Mouse (Mus musculus) right cerebral cortex, postnatal 10 days (tissue): Measurements from ENCODE around the gene Ccdc177.
"Not testable (repeated sequence)": the region's sequence is repeated elsewhere in the genome, so short reads cannot be mapped to it uniquely, and the experiment has no call there.

Source experiments
- DNase-seq, 2 experiments: peaks; one replicate each; pipeline ENCODE4 v3.0.0; 2021; ENCODE audit warnings: low spot score in 2 of 2

Ccdc177 gene

DNA sequence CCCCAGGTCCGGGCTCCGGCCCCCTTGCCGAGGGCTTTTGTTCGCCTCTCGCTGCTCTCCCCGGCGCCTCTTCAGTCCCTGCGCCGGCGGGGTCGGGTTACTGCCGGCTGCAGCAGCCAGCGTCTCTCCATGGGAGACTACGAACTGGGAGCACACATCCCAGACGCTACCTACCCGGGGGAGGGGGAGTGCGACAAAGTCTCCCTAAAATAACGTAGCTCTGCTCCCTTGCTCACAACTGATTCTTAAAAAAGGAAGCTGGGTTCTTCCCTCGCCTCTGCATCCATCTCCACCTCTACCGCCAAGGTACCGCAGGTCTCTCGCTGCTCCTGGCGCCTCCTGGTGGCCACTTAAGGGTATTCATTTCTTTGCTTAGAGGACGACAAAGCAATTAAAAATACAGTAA, at the start of gene Ccdc177:
Ccdc177 (minus strand) TSS at position 292 of the 406 bp plus-strand sequence.
- DNase-seq, result peak; percentile 92 to 93

DNA sequence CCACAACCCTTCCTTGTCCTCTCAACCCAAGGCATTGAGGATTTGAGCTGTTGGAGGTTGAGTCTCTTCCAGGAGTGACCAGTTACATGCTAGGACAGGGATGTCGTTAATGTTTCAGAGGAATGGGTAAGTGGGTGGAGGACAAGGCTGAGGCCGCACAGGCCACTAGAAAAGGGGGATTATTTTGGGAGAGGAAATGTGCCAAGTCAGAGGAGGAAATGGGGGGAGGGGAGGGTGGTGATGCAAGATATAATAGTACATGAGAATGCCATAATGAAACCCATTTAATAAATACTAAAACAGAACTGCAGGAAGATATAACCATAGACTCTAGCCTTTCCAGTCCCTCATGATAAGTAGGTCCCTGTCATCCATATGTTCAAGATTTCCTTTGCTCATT, 49.5 kb upstream of the Ccdc177 start:
- no peak for DNase-seq

DNA sequence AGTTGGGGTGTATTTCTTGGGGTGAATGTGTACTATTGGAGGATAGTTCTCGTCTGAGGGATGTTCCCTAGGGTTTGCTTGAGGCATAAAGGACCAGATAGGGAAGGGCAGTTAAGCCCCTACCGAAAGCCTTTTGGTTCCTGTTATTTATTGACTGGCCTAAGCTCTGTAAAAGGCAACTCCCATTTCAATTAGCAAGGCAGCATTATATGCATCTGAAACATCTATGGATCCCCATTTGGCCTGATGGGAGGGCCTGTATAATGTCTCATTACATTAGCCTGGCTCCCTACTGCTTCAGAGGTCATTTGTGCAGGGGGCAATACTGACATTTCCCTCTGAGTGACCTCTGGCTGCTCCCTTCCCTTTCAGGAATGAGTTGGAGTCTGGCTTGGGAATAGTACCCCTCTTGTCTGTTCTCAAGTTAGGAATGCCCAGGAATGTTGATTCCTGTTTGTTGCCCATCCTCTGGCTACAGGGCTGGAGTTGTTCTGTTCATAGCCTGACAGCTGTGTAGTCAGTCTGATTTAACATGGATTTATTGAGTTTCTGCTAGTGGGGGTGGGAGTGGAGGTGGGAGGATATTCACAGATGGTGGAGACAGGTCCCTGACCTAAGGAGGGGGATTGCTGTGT, 47.1 kb upstream of the Ccdc177 start:
- DNase-seq, result no peak

DNA sequence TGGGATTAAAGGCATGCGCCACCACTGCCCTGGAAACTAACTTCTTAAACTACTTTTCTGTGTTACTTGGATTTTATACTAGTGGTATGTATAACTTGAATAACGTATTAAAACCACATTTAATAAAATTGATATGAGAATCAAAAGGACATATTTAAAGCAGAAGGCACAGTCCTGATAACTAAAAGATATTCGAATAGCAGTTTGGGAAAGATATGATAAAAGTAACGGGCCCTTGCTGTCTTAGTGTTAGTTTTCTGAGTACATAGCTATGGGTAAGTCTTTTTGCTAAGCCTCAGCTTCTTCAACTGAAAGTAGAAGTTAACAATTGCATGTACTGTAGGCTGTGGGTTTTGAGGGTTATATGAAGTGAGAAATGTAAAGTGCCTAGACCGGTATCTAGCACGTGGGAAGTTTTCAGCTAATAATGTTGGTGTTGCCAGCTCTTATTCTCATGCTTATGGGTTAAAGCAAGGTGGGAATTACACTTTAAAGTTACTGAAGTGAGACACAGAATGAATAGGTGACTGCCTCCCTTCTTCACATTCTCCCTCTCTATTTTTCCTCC, 44.5 kb upstream of the Ccdc177 start:
- no peak for DNase-seq

DNA sequence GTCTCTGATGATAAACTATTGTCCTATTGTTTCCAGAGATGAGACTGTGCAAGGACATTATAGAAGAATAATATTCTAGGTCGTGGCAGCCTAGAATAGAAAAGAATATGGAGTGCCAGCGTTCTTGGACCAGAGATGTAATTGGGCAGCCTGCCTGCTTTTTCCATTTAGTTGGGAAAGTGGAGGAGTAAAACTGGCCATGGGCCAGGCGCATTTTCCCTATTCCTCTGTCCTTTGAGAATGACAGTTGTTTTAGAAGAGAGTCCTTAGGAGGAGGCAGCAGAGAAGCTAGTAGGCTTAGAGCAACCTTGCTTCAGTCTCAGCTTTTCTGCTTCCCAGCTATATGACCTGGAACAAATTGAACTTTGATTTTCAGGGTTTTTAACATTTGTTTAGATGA, 43.4 kb upstream of the Ccdc177 start:
- DNase-seq, result peak; percentile 84 to 87

DNA sequence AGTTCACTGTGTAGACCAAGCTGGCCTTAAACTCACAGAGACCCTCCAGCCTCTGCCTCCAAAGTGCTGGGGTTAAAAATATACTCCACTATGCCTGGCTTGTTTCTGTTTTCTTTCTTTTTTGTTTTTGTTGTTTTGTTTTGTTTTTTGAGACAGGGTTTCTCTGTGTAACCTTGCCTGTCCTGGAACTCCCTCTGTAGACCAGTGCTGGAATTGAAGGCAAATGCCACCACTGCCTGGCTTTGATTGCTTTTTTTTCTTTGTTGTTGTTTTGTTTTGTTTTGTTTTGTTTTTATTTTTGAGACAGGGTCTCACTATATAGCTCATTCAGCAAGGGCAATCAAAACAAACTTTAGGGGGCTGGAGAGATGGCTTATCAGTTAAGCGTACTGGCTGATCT, 41.0 kb upstream of the Ccdc177 start:
- DNase-seq, result no peak

DNA sequence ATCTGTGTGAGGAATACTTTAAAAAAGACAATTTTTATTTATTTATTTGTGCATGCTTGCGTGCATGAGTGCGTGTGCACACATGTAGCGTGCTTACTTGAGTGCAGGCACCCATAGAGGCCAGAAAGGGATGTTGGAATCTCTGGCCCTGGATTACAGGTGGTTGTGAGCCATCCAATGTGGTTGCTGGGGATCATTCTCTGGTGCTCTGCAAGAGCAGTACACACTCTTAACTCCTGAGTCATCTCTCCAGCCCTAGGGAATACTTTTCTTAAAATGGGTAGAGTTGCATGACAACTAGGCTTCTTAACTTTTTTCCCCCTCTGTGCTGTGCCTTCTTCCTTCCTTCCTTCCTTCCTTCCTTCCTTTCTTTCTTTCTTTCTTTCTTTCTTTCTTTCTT, 39.7 kb upstream of the Ccdc177 start:
- DNase-seq, result no peak

DNA sequence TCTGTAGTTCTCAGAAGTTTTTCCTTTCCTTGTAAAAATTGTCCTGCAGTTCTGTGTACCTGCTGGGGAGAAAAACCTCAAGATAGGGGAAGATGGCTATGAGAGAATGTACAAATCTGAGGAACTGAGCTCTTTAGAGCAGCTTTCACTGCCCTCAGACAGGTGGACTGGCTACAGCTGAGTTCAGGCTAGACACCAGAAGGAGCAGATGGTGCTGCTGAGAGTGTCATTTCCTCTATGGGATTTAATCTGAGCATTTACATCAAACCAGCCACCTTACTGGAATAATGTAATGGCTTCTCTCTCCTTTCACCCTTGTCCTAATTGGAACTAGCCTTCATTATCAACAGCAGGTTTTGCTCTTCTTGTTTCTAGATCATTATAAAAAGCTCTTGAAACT, 37.8 kb upstream of the Ccdc177 start:
- DNase-seq, result no peak

DNA sequence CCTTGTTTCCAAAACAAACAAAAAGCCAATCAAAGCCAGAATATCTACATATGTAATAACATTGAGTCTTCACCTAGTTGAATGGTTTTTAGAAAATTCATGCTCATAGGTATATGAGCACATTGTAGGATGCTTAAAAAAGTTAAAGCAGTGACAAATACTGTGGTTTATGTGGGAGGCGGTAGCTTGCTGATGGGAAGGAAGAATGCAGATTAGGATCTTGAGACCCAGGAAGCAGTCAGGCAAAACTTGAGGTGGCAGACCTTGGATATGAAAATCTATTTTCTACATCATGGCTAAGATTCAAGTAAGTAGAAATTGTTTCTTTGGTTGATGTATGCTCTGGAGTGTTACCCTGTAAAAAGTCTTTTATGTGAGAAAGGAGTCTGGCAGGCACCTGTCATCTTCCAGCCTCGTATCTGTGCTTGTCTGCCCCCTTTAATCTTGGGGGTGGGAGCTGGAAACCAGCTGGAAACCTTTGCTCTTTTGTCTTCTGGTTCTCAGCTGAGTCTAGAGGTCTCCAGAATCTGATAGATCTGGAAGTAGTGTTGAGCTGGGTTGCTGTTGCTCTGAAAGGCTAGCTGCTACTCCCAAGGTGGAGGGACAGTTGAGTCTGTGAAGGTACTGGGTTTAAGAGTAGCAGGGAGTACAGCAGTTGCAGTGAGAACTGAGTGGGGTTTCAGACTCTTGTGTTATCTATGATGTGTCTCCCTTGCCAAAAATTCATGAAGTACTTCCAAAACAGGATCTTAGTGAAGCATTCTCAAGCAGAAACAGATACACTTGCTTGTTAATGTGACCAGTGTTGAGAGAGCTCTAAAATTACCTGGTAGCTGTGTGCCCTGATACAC, 34.7 kb upstream of the Ccdc177 start:
- DNase-seq, result no peak

DNA sequence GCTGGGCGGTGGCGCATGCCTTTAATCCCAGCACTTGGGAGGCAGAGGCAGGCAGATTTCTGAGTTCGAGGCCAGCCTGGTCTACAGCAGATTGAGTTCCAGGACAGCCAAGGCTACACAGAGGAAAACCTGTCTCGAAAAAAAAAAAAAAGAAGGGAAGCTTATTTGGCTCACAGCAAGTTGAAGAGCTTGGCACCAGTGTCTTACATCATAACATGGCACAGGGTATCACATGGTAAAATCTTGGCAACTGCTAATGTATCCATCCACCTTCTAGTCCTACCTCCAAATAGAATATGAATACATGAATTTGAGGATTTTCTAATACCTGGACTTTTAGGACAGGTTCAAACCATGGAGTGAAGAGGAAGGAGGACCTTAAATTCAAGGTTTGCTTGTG, 34.0 kb upstream of the Ccdc177 start:
- no peak for DNase-seq

DNA sequence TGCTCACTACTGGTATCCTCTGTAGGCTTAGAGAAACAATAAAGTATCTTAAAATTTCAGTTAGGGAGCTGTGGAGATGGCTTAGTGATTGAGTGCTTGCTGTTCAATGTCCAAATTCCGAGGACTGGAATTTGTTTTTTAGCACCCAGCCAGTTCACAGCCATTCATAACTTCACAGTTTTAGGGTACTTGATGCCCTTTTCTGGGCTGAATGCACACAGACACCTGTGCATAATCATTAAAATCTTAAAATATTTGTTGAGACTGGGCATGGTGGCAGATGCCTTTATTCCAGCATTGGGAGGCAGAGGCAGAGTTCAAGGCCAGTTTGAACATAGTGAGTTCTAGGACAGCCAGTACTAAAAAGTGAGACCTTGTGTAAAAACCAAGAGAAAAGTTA, 33.0 kb upstream of the Ccdc177 start:
- no peak for DNase-seq

DNA sequence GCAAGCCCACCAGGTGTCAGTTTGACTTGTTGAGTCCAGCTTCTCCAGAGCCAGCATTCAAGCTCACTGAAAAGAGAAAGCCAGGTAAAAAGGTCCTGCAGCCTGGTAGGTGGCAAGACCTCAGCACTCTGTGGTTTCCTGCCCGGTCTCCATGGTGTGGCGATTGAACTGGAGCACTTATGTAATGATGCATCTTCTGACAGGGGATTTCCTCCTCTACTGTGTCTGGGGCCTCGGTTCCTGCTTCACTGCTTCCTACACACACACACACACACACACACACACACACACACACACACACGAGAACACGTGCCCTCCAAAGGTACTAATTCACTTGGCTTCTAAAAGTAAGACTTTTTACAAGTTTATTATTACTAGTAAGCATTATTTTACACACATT, 32.4 kb upstream of the Ccdc177 start:
- DNase-seq, result no peak

DNA sequence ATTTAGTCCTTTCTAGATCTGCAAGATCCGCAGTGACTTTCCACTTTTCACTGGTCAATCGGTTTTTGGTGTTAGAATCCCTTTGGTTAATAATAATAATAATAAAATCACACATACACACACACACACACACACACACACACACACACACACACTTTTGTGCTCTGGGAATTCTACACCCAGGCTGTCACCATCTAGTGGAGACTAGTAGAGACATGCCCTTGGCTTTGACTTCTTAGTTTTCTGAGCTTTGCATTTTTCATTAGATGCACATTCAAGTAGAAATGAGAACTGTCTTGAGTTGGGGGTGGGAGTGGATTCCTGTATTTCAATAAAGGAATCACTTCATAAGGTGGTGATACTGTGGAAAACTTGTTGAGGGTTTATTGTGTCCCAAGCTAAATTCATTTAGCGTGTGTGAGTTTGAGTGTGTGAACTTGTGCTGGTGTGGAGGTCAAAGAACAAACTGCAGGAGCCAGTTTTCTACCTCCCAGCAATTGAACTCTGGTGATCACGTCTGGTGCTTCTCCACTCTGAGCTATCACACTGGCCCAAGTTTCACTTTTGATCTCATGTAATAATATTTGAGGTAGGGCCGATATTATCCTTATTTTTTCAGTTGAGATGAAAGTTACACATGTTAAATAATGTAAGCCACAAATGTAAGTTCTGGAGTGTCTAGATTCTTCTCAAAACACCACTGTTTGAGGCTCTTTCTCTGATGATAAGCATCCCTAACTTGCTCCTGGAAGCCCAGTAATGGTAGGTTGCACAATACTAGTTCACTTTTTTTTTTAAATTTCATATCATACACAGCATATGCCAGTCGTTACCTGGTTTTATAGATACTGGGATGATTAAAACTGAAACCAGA, 31.3 kb upstream of the Ccdc177 start:
- DNase-seq, result no peak

DNA sequence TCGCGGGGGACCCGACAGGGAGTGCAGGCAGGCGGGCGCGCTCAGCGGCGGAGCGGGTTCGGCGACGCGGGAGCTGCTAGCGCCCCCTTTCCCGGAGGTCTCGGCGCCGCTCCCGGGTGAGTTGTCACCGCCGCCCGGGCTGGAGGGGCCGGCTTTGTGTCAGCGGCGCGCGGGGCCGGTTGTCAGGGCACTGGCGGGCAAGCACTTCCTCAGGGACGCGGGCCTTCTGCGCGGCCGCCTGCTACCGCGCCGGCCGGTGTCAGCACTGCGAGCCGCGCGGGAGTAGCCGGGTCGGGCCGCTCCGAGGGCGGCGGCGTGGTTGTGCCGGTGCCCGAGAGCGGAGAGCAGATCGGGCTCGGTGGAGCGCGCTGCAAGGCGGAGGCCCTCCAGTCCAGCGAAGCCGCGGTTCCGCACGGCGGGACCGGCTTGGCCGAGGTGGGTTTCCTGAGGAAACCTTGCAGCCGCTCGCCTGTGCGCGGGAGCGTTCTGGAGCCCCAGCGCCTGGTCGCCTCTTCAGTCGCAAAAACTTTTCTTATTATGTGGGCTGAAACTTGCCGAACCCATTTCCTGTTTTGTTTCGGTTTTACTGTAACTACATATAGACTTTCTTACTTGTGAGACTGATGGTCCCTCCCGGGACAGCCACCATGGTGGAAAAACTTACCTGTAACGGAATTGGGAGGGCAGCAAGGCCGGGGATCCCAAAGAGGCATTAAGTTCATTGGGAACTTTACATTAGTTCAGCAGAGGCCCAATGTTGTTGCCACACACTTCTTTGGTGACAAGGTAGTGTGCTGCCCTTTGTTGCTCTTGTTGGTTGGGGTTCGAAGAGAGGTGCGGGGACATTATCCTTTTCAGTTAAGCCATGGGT, 30.4 kb upstream of the Ccdc177 start:
- DNase-seq, result no peak

DNA sequence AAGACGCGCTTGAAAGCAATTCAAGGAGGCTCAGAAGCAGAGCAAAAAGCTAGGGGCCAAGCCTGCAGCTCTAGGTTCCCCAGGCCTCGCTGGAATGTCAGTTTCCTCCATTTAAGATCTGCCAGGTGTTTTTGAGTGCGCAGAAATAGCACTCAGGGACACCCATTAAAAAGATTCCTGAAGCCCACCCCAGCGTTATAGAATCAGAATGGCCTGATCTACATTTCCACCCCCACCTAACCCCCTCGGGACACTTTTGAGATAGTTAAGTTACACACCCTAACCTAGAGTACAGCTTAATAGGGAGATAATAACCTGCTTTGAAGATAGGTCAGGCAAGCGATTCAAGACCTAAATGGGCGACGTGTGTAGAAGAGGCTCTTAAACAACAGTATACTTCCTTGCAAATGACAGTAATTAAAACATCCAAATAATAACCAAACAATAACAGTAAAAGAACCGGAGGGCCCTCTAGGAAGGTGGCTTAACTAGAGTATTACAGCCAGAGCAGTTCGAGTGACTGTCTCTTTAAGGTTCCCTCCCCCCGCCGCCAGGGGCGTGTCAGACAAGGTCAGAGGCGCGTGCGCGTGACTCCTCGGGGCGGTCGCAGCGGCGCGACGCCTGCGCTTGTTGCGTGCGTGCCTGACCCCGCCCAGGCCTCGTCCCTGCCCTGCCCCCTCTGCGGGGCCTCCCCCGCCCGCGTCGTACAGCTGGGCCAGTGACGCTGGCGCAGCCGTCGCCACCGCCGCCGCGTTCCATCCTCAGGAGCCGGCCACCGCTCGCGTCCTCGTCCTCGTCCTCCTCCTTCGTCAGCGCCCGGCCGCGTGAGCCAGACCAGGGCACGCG, 29.6 kb upstream of the Ccdc177 start, which contains the start of gene Susd6:
Susd6 (plus strand) TSS at position 662 of the 846 bp plus-strand sequence.
- DNase-seq, result peak; percentile 99 to 100

DNA sequence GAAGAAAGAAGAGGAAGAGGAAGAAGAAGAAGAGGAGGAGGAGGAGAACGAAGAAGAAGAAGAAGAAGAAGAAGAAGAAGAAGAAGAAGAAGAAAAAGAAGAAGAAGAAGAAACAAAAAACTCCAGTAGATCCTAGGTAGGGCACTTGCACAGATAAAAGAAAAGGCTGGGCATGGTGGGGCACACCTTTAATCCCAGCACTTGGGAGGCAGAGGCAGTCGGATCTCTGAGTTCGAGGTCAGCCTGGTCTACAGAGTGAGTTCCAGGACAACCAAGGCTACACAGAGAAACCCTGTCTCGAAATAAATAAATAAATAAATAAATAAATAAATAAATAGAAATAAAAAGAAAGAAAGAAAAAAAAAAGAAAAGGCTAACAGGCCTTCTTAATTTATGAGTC, 28.8 kb upstream of the Ccdc177 start:
- not testable (repeated sequence) for DNase-seq

DNA sequence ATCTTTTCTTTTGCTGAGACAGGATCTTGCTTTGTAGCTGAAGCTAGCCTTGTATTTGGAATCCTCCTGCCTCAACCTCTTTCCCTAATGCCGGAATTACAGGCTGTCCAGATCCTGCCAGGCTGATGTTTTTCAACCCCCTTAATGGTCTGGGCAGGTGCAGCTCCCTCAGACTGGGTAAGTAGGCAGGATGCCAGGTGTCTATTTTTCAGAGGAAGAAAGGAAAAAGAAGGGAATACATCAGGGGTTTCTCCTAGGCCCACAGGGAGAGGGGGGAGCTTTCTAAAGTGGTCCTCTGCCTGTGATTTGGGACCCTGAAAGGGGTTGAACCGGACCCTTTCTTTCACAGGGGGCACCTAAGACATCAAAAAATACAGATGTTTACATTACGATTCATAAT, 27.7 kb upstream of the Ccdc177 start:
- DNase-seq, result no peak

DNA sequence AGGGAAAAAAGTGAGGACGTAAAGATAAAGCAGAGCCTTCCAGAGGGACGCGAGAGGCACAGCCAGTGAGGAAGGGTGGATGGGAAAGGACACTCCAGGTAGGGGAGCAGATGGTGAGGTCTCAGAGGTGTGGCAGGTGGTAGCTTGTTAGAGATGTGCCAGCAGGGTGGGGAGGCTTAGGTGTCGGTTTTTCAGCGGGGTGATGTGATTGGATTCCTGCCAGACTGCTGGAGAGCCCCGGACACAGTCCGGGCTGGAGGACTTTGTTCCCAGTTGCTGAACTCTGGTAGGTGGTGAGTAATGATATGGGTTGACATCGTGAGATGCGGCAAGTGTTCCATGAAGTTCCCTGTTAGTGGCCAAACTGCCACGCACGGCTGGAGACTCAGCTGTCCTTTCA, 27.1 kb upstream of the Ccdc177 start:
- DNase-seq, result no peak

DNA sequence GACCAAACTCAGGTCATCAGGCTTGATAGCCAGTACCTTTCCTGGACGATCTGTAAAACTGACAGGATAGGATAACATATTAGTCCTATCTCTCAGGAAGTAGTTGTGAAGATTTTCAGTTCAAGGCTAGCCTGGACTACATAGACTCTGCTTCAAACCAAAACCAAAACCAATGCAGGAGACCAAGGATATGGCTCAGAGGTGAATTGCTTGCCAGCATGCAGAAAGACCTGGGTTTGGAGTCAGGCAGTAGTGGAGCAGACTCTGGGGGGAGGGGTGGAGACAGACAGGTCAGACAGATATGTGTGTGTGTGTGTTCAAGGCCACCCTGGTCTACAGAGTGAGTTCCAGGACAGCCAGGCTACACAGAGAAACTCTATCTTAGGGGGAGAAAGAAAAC, 26.1 kb upstream of the Ccdc177 start:
- DNase-seq, result no peak

DNA sequence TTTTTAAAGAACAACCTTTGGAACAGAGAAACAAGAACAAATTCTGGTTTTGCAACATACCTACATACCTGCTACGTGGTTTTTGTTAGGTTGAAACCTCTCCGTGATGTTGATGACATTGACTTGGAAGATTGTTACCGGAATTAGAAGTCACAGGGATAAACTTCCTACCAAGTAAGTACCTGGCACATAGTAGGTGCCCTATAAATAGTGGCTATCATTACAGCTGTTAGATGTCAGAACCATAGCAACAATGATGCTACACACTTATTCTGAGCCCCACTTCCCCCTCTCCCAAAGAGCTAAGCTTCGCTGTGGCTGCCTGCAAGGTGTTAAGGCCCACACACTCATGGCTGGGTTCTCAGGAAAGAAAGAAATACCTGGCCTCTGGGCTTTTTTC, 25.1 kb upstream of the Ccdc177 start:
- DNase-seq, result no peak
